Mouse (Mus musculus): Measurements from ENCODE around the gene Kdr. TPM values are rescaled to one million over a fixed set of nuclear protein-coding genes. Genes with fewer than 3 reads are reported as not detected.
"Not testable (repeated sequence)": the region's sequence is repeated elsewhere in the genome, so short reads cannot be mapped to it uniquely, and the experiment has no call there.

The Kdr gene
- polyA plus RNA-seq, 2 experiments: 3.8 to 5.2 TPM

GRCm38 (mm10) chr5:75935225-75935624, 43.0 kb downstream of the Kdr start:
- 67% methylated on average over 8 of the region's 8 CpGs for WGBS (ENCODE audit: insufficient replicate concordance)
- Histone ChIP-seq H3K27me3 (ENCODE audit: control insufficient read depth, insufficient read depth, low read length) (no peaks in the 10 kb centered on the region; the same call in none of the 2 replicates), H3K36me3 (replicated peaks; ENCODE audit: control insufficient read depth, insufficient read depth, low read depth) (no peaks in the 10 kb centered on the region), H3K9me3 (ENCODE audit: control insufficient read depth, low read length) (no peaks in the 10 kb centered on the region), H3K4me2 (ENCODE audit: low read depth) (no peak overlapping the region), H3K9ac (replicated peaks) (no peak overlapping the region), H3K27ac (no peak overlapping the region), H3K4me3 (ENCODE audit: insufficient read depth in 1 of 2, low read depth in 2 of 2, low read length in 2 of 2) (no peak overlapping the region), H3K4me1 (replicated peaks; ENCODE audit: control insufficient read depth in 2 of 2, insufficient read depth in 2 of 2, low read length in 1 of 2) (peaks cover 0 to 18% of the 10 kb centered on the region in 2 experiments; a peak in 3 of 4 replicates)
- ATAC-seq (ENCODE audit: insufficient read depth) (no peak), DNase-seq (ENCODE audit: low read depth in 3 of 3, low spot score in 3 of 3) (no peak)
- TF ChIP-seq EP300 (IDR thresholded peaks at IDR 0.05; ENCODE audit: low read depth) (no peak), CTCF (IDR thresholded peaks at IDR 0.05; ENCODE audit: low read depth) (no peak)

GRCm38 (mm10) chr5:75934201-75934600, 44.1 kb downstream of the Kdr start:
- H3K27ac ChIP-seq: no peak overlapping the region

GRCm38 (mm10) chr5:75933521-75934044, 44.7 kb downstream of the Kdr start:
- Histone ChIP-seq H3K9ac (replicated peaks) (no peak overlapping the region), H3K4me3 (ENCODE audit: insufficient read depth in 1 of 2, low read depth in 2 of 2, low read length in 2 of 2) (0 out of 4 replicates have a peak overlapping the region, but pooled peaks of 1 of the 2 experiments have one; percentile 5), H3K4me1 (replicated peaks; ENCODE audit: control insufficient read depth in 2 of 2, insufficient read depth in 2 of 2, low read length in 1 of 2) (peaks cover 5 to 26% of the 10 kb centered on the region in 2 experiments; a peak in 3 of 4 replicates), H3K4me2 (ENCODE audit: low read depth) (peak overlapping the region; percentile 31), H3K36me3 (replicated peaks; ENCODE audit: control insufficient read depth, insufficient read depth, low read depth) (no peaks in the 10 kb centered on the region), H3K27me3 (ENCODE audit: control insufficient read depth, insufficient read depth, low read length) (no peaks in the 10 kb centered on the region; the same call in none of the 2 replicates), H3K27ac (no peak overlapping the region), H3K9me3 (ENCODE audit: control insufficient read depth, low read length) (no peaks in the 10 kb centered on the region)
- 13% methylated on average over 20 of the region's 20 CpGs for WGBS (ENCODE audit: insufficient replicate concordance)
- TF ChIP-seq EP300 (IDR thresholded peaks at IDR 0.05; ENCODE audit: low read depth): no peak
- TF ChIP-seq CTCF (IDR thresholded peaks at IDR 0.05; ENCODE audit: low read depth): no peak
- DNase-seq (ENCODE audit: low read depth in 3 of 3, low spot score in 3 of 3): no peak
- peak; percentile 53; the same call in 1 of the 2 replicates for ATAC-seq (ENCODE audit: insufficient read depth)

More at GRCm38 (mm10) chr5:75934201-75934600, 44.1 kb downstream of the Kdr start:
- no peaks in the 10 kb centered on the region for H3K9me3 ChIP-seq (ENCODE audit: control insufficient read depth, low read length)
- ATAC-seq (ENCODE audit: insufficient read depth): no peak
- H3K27me3 ChIP-seq (ENCODE audit: control insufficient read depth, insufficient read depth, low read length): no peaks in the 10 kb centered on the region; the same call in none of the 2 replicates
- peaks cover 5 to 26% of the 10 kb centered on the region in 2 experiments; a peak in 3 of 4 replicates for H3K4me1 ChIP-seq (replicated peaks; ENCODE audit: control insufficient read depth in 2 of 2, insufficient read depth in 2 of 2, low read length in 1 of 2)
- DNase-seq (ENCODE audit: low read depth in 3 of 3, low spot score in 3 of 3): no peak
- WGBS (ENCODE audit: insufficient replicate concordance): 62% methylated on average over 10 of the region's 10 CpGs
- H3K9ac ChIP-seq (replicated peaks): no peak overlapping the region
- H3K4me2 ChIP-seq (ENCODE audit: low read depth): no peak overlapping the region
- TF ChIP-seq EP300 (IDR thresholded peaks at IDR 0.05; ENCODE audit: low read depth) (no peak), CTCF (IDR thresholded peaks at IDR 0.05; ENCODE audit: low read depth) (no peak)
- H3K4me3 ChIP-seq (ENCODE audit: insufficient read depth in 1 of 2, low read depth in 2 of 2, low read length in 2 of 2): no peak overlapping the region
- no peaks in the 10 kb centered on the region for H3K36me3 ChIP-seq (replicated peaks; ENCODE audit: control insufficient read depth, insufficient read depth, low read depth)

- not testable (repeated sequence) for H3K4me2 ChIP-seq (ENCODE audit: low read depth); H3K9ac ChIP-seq (replicated peaks); H3K27ac ChIP-seq; H3K27me3 ChIP-seq (ENCODE audit: control insufficient read depth, insufficient read depth, low read length); H3K36me3 ChIP-seq (replicated peaks; ENCODE audit: control insufficient read depth, insufficient read depth, low read depth); DNase-seq (ENCODE audit: low read depth in 3 of 3, low spot score in 3 of 3); ATAC-seq (ENCODE audit: insufficient read depth); H3K4me3 ChIP-seq (ENCODE audit: insufficient read depth in 1 of 2, low read depth in 2 of 2, low read length in 2 of 2); H3K9me3 ChIP-seq (ENCODE audit: control insufficient read depth, low read length)
- 76% methylated on average over 4 of the region's 4 CpGs for WGBS (ENCODE audit: insufficient replicate concordance)
- peaks cover 5 to 28% of the 10 kb centered on the region in 2 experiments; a peak in 3 of 4 replicates for H3K4me1 ChIP-seq (replicated peaks; ENCODE audit: control insufficient read depth in 2 of 2, insufficient read depth in 2 of 2, low read length in 1 of 2)
These were observed 46.8 kb downstream of the Kdr start for GRCm38 (mm10) chr5:75931458-75931857.

- ATAC-seq (ENCODE audit: insufficient read depth): peak; percentile 68; the same call in 1 of the 2 replicates
- Histone ChIP-seq H3K9ac (replicated peaks) (no peak overlapping the region), H3K36me3 (replicated peaks; ENCODE audit: control insufficient read depth, insufficient read depth, low read depth) (no peaks in the 10 kb centered on the region), H3K9me3 (ENCODE audit: control insufficient read depth, low read length) (no peaks in the 10 kb centered on the region), H3K4me1 (replicated peaks; ENCODE audit: control insufficient read depth in 2 of 2, insufficient read depth in 2 of 2, low read length in 1 of 2) (peaks cover 5 to 28% of the 10 kb centered on the region in 2 experiments; a peak in 3 of 4 replicates), H3K4me3 (ENCODE audit: insufficient read depth in 1 of 2, low read depth in 2 of 2, low read length in 2 of 2) (no peak overlapping the region), H3K27ac (no peak overlapping the region), H3K27me3 (ENCODE audit: control insufficient read depth, insufficient read depth, low read length) (no peaks in the 10 kb centered on the region; the same call in 1 of the 2 replicates), H3K4me2 (ENCODE audit: low read depth) (no peak overlapping the region)
- WGBS (ENCODE audit: insufficient replicate concordance): 20% methylated on average over 7 of the region's 7 CpGs
- TF ChIP-seq EP300 (IDR thresholded peaks at IDR 0.05; ENCODE audit: low read depth) (peak; percentile 10; the same call in 1 of the 2 replicates), CTCF (IDR thresholded peaks at IDR 0.05; ENCODE audit: low read depth) (no peak)
- no peak for DNase-seq (ENCODE audit: low read depth in 3 of 3, low spot score in 3 of 3)
These were observed 48.3 kb downstream of the Kdr start for GRCm38 (mm10) chr5:75929960-75930359.
